21 mouse cellular contexts compared by ENCODE assay signal in genomic region chr11:68777933-68778332, GRCm38 (mm10).
"Had no signal": no experiment of that assay in that cellular context is flagged by ENCODE, and none has a peak within 500 bp of the region (broad histone marks: within the 10 kb centered on the region; RNA-seq: fewer than 3 reads in every experiment).

No protein-coding gene starts in this region.

- H3K9me3 ChIP-seq: heart, embryonic 13.5 days; heart, embryonic 15.5 days; hindbrain, embryonic 12.5 days; intestine, embryonic 15.5 days; limb, embryonic 10.5 days; limb, embryonic 12.5 days; liver, embryonic 13.5 days; liver, embryonic 15.5 days had no signal

- H3K9ac ChIP-seq: heart, embryonic 15.5 days; hindbrain, embryonic 12.5 days; hindbrain, embryonic 14.5 days; intestine, embryonic 15.5 days; limb, embryonic 12.5 days; liver, embryonic 13.5 days; liver, embryonic 15.5 days had no signal

- H3K4me1 ChIP-seq: limb, embryonic 10.5 days; liver, embryonic 13.5 days; liver, embryonic 15.5 days had no signal

- H3K4me3 ChIP-seq: heart, embryonic 13.5 days; heart, embryonic 15.5 days; hindbrain, embryonic 12.5 days; intestine, embryonic 15.5 days; layer of hippocampus, adult 2 months; left cerebral cortex, adult 2 months; limb, embryonic 10.5 days; limb, embryonic 12.5 days; liver, embryonic 13.5 days; liver, embryonic 15.5 days had no signal

- H3K27me3 ChIP-seq: heart, embryonic 13.5 days; heart, embryonic 15.5 days; hindbrain, embryonic 12.5 days; intestine, embryonic 15.5 days; limb, embryonic 12.5 days; liver, embryonic 13.5 days; liver, embryonic 15.5 days had no signal

- DNase-seq: gastrocnemius, postnatal 14 days; gastrocnemius, postnatal 36 days; heart, postnatal 14 days; heart, postnatal 36 days; kidney, adult 18-20 months; kidney, adult 8-10 months; kidney, postnatal 10 days; kidney, postnatal 25 days; kidney, postnatal 4 days; liver; liver, embryonic 13.5 days had no signal

- H3K27ac ChIP-seq: heart, embryonic 13.5 days; heart, embryonic 15.5 days; hindbrain, embryonic 12.5 days; hindbrain, embryonic 14.5 days; intestine, embryonic 15.5 days; layer of hippocampus, adult 2 months; left cerebral cortex, adult 2 months; limb, embryonic 10.5 days; liver, embryonic 13.5 days; liver, embryonic 15.5 days had no signal
